Mouse (Mus musculus) heart, embryonic 16.5 days (tissue): Measurements from ENCODE around the gene Plcb3. TPM values are rescaled to one million over a fixed set of nuclear protein-coding genes. Genes with fewer than 3 reads are reported as not detected.

ENCODE experiments used
- ATAC-seq: fragments of 200-750 bp; cut with Nextera tagmentation; replicated peaks from 2 replicates; pipeline ENCODE4 v1.8.0; 2017; ENCODE audit warnings: moderate number of reproducible peaks; ENCODE audit not compliant: insufficient read depth, low FRiP score; ENCODE audit errors: extremely low read depth
- H3K27ac ChIP-seq: fragments of 300-500 bp; sonication (generic); 2 replicates; pipeline ENCODE4 v1.5.1; 2014; ENCODE audit warnings: mild to moderate bottlenecking, low read length, control low read depth, moderate library complexity
- H3K27me3 ChIP-seq: fragments of 300-500 bp; sonication (generic); 2 replicates; pipeline ENCODE4 v1.6.1; 2014; ENCODE audit warnings: low read length, mixed read lengths; ENCODE audit not compliant: control insufficient read depth, insufficient read depth
- H3K36me3 ChIP-seq: fragments of 300-500 bp; sonication (generic); 2 replicates; pipeline ENCODE4 v1.6.1; 2014; ENCODE audit not compliant: control insufficient read depth, insufficient read depth
- H3K4me1 ChIP-seq: fragments of 300-500 bp; sonication (generic); 2 replicates; pipeline ENCODE4 v1.6.1; 2014; ENCODE audit warnings: low read length, mixed read lengths; ENCODE audit not compliant: control insufficient read depth, insufficient read depth
- H3K4me2 ChIP-seq: fragments of 300-500 bp; sonication (generic); 2 replicates; pipeline ENCODE4 v1.6.1; 2014; ENCODE audit warnings: low read depth, mild to moderate bottlenecking, control low read depth, low read length
- H3K4me3 ChIP-seq: fragments of 300-500 bp; sonication (generic); 2 replicates; pipeline ENCODE4 v1.5.1; 2014; ENCODE audit warnings: mild to moderate bottlenecking, control low read depth, low read length
- H3K9ac ChIP-seq: fragments of 300-500 bp; sonication (generic); 2 replicates; pipeline ENCODE4 v1.6.1; 2014; ENCODE audit warnings: low read length, control low read depth
- H3K9me3 ChIP-seq: fragments of 300-500 bp; sonication (generic); replicated peaks from 2 replicates; pipeline ENCODE4 v1.6.1; 2016; ENCODE audit warnings: low read length; ENCODE audit not compliant: control insufficient read depth
- WGBS: fragments of 180-500 bp; shearing (Covaris S2); extraction: QIAGEN DNeasy Blood & Tissue Kit; methylation state at CpG from one replicate; pipeline ENCODE4 v1.1.7; 2014; 5-methylcytosine and 5-hydroxymethylcytosine counted together
- polyA plus RNA-seq: library from polyadenylated mRNA; unstranded; fragments of >200 nt; fragmentation: Nextera tagmentation; extraction: Ambion mirVana; gene quantifications from 2 replicates; pipeline ENCODE4 v1.2.1, GENCODE M21; 2015

Plcb3 gene
- 16.8 and 21.1 TPM in 2 replicates for polyA plus RNA-seq

GRCm38 (mm10) chr19:6975537-6976521 is at the start of gene Plcb3:
Gene Plcb3, minus strand, starts transcription at chr19:6976470.
- Histone ChIP-seq H3K9ac (peak within 1 kb of the TSS; percentile 81), H3K36me3 (peaks cover 16% of the 10 kb centered on the region), H3K9me3 (no peaks in the 10 kb centered on the region), H3K27me3 (no peaks in the 10 kb centered on the region), H3K27ac (peak within 1 kb of the TSS; percentile 89), H3K4me1 (peaks cover 38% of the 10 kb centered on the region), H3K4me3 (peak within 1 kb of the TSS; percentile 71), H3K4me2 (peak within 1 kb of the TSS; percentile 91)
- 1% methylated on average over 16 of the region's 16 CpGs for WGBS
- no peak for ATAC-seq

GRCm38 (mm10) chr19:7020224-7020641 is 44.0 kb upstream of the Plcb3 start:
- Histone ChIP-seq H3K4me2 (no peak overlapping the region), H3K27ac (0 out of 2 replicates have a peak overlapping the region, but pooled peaks have one; percentile 25), H3K9me3 (no peaks in the 10 kb centered on the region), H3K36me3 (peaks cover 47% of the 10 kb centered on the region), H3K4me1 (peaks cover 6% of the 10 kb centered on the region; the same call in 1 of the 2 replicates), H3K27me3 (no peaks in the 10 kb centered on the region), H3K4me3 (no peak overlapping the region), H3K9ac (no peak overlapping the region)
- WGBS, result 42% methylated on average over 3 of the region's 3 CpGs
- ATAC-seq, result no peak

GRCm38 (mm10) chr19:7019191-7019590 is 42.9 kb upstream of the Plcb3 start, which contains the start of gene Fermt3:
Gene Fermt3, minus strand, starts transcription at chr19:7019469.
- H3K9me3 ChIP-seq, result no peaks in the 10 kb centered on the region
- peak within 1 kb of the TSS; percentile 65 for H3K27ac ChIP-seq
- peak within 1 kb of the TSS; percentile 34; the same call in 1 of the 2 replicates for H3K9ac ChIP-seq
- WGBS, result 58% methylated on average over 5 of the region's 5 CpGs
- H3K4me2 ChIP-seq, result peak within 1 kb of the TSS; percentile 27
- H3K4me1 ChIP-seq, result peaks cover 6% of the 10 kb centered on the region; the same call in 1 of the 2 replicates
- peaks cover 37% of the 10 kb centered on the region for H3K36me3 ChIP-seq
- peak; percentile 47 for ATAC-seq
- H3K27me3 ChIP-seq, result no peaks in the 10 kb centered on the region
- H3K4me3 ChIP-seq, result peak within 1 kb of the TSS; percentile 37

- 71% methylated on average over 11 of the region's 11 CpGs for WGBS
- no peak for ATAC-seq
- H3K4me2 ChIP-seq, result peak overlapping the region; percentile 27
- no peaks in the 10 kb centered on the region for H3K27me3 ChIP-seq
- peak overlapping the region; percentile 65 for H3K27ac ChIP-seq
- peaks cover 6% of the 10 kb centered on the region; the same call in 1 of the 2 replicates for H3K4me1 ChIP-seq
- H3K4me3 ChIP-seq, result peak overlapping the region; percentile 37
- no peaks in the 10 kb centered on the region for H3K9me3 ChIP-seq
- H3K9ac ChIP-seq, result peak overlapping the region; percentile 18; the same call in 1 of the 2 replicates
- H3K36me3 ChIP-seq, result peaks cover 33% of the 10 kb centered on the region
Observed at GRCm38 (mm10) chr19:7018546-7018945, 42.3 kb upstream of the Plcb3 start.

- peak overlapping the region; percentile 37 for H3K4me3 ChIP-seq
Observed at GRCm38 (mm10) chr19:7017541-7018457, 41.5 kb upstream of the Plcb3 start.

GRCm38 (mm10) chr19:7014481-7015135 is 38.3 kb upstream of the Plcb3 start:
- peaks cover 6% of the 10 kb centered on the region; the same call in 1 of the 2 replicates for H3K4me1 ChIP-seq
- no peak for ATAC-seq
- WGBS, result 79% methylated on average over 20 of the region's 20 CpGs

More at GRCm38 (mm10) chr19:7017541-7018457, 41.5 kb upstream of the Plcb3 start:
- peaks cover 25% of the 10 kb centered on the region for H3K36me3 ChIP-seq
- no peak; the same call in 1 of the 2 replicates for ATAC-seq
- peak overlapping the region; percentile 18; the same call in 1 of the 2 replicates for H3K9ac ChIP-seq
- H3K9me3 ChIP-seq, result no peaks in the 10 kb centered on the region
- peaks cover 6% of the 10 kb centered on the region; the same call in 1 of the 2 replicates for H3K4me1 ChIP-seq
- peak overlapping the region; percentile 27 for H3K4me2 ChIP-seq
- H3K27me3 ChIP-seq, result no peaks in the 10 kb centered on the region
- peak overlapping the region; percentile 65 for H3K27ac ChIP-seq
- WGBS, result 61% methylated on average over 12 of the region's 12 CpGs

GRCm38 (mm10) chr19:7013984-7014383 is 37.7 kb upstream of the Plcb3 start:
- Histone ChIP-seq H3K9me3 (no peaks in the 10 kb centered on the region), H3K27ac (no peak overlapping the region), H3K4me1 (peaks cover 6% of the 10 kb centered on the region; the same call in 1 of the 2 replicates), H3K4me2 (no peak overlapping the region), H3K4me3 (no peak overlapping the region), H3K36me3 (no peaks in the 10 kb centered on the region), H3K9ac (no peak overlapping the region), H3K27me3 (no peaks in the 10 kb centered on the region)
- ATAC-seq, result no peak
- 87% methylated on average over 9 of the region's 9 CpGs for WGBS

More at GRCm38 (mm10) chr19:7014481-7015135, 38.3 kb upstream of the Plcb3 start:
- no peaks in the 10 kb centered on the region for H3K9me3 ChIP-seq
- peaks cover under 1% of the 10 kb centered on the region; the same call in 1 of the 2 replicates for H3K36me3 ChIP-seq
- no peak overlapping the region for H3K9ac ChIP-seq
- no peaks in the 10 kb centered on the region for H3K27me3 ChIP-seq
- no peak overlapping the region for H3K4me3 ChIP-seq
- no peak overlapping the region for H3K4me2 ChIP-seq
- H3K27ac ChIP-seq, result no peak overlapping the region

- no peak for ATAC-seq
- no peaks in the 10 kb centered on the region for H3K27me3 ChIP-seq
- H3K36me3 ChIP-seq, result no peaks in the 10 kb centered on the region
- H3K9ac ChIP-seq, result no peak overlapping the region
- no peak overlapping the region for H3K27ac ChIP-seq
- H3K4me1 ChIP-seq, result no peaks in the 10 kb centered on the region
- WGBS, result 78% methylated on average over 4 of the region's 4 CpGs
- H3K9me3 ChIP-seq, result no peaks in the 10 kb centered on the region
- H3K4me2 ChIP-seq, result no peak overlapping the region
- no peak overlapping the region for H3K4me3 ChIP-seq
Observed at GRCm38 (mm10) chr19:7012426-7012825, 36.2 kb upstream of the Plcb3 start.
